8 mouse cellular contexts compared by ENCODE assay signal in the genomic region with DNA sequence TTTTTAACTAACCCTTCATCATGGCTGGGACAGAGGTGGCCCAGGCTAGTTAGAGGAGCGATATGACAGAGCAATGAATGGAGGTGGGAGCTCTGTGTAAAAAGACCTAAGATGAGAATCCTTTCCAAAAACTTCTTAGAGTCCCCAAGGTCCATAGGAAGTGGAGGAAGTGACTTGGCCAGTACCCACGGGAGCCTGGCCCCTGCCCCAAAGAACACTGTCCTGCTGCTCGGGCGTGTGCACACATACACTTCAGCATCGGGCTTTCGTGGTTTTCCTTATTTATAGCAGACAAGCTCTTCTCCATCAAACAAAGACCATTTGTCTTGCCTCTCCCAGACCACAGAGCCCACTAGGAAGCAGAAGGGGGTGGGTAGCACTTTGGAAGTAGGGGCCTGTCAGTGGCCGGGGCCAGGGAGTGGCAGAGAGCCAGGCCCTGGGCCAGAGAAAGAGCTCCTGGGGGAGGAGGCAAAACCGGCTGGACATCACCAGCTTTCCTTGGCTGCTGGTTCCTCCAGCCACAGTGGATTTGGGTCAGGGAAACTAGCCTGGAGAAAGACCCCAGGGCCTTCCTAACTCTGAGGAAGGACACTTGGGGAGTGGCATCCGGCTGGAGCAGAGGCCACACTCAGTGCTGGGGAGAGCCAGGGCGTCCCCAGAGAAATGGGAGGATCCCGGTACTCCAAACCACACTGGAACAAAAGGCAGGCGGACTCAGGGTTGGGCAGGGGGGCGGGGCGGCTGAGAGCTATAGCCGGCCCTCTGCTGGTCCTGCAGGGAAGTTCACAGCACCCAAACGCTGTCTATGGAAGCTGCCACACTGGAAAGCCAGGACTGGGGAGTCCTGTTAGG. TPM values are rescaled to one million over a fixed set of nuclear protein-coding genes. Genes with fewer than 3 reads are reported as not detected.
A peak's percentile ranks its signal among the peaks of the same experiment; 100 is the strongest.
DNase-seq lines count a peak whose midpoint lies in the region; ATAC-seq and TF ChIP-seq lines count a peak whose summit lies in the region.

No protein-coding gene starts in this region.

- DNase-seq in B cell, adult 2 months = peak; percentile 30 to 32
- peak; percentile 91 for DNase-seq in kidney, postnatal 0 days (ENCODE audit: low spot score)
- peak; percentile 20 for DNase-seq in naive thymus-derived CD4-positive, alpha-beta T cell, adult 2 months (ENCODE audit: low read depth)
- DNase-seq in testis, postnatal 10 days (ENCODE audit: low spot score) = peak; percentile 87

- TF ChIP-seq CTCF in bone marrow macrophage, adult 2 months (IDR thresholded peaks at IDR 0.05; ENCODE audit: low read depth, low read length) = no peak
- peak; percentile 46; the same call in 1 of the 2 replicates for TF ChIP-seq CTCF in embryonic fibroblast, embryonic 13.5 days (IDR thresholded peaks at IDR 0.05; ENCODE audit: borderline replicate concordance, insufficient read depth, low read length)
- TF ChIP-seq CTCF in kidney, postnatal 0 days (IDR thresholded peaks at IDR 0.05; ENCODE audit: low read depth) = peak; percentile 81

- H3K9ac ChIP-seq in heart, embryonic 12.5 days = peak overlapping the region; percentile 97
- peak overlapping the region; percentile 96 for H3K9ac ChIP-seq in kidney, postnatal 0 days (ENCODE audit: low read depth, low read length)
- 0 out of 2 replicates have a peak overlapping the region, but pooled peaks have one; percentile 91 for H3K9ac ChIP-seq in liver, embryonic 12.5 days

- H3K4me3 ChIP-seq in bone marrow macrophage, adult 2 months (ENCODE audit: insufficient read depth, low read length) = 0 out of 2 replicates have a peak overlapping the region, but pooled peaks have one; percentile 1
- H3K4me3 ChIP-seq in embryonic fibroblast, embryonic 13.5 days (ENCODE audit: insufficient read depth, low read length) = peak overlapping the region; percentile 19
- H3K4me3 ChIP-seq in heart, embryonic 12.5 days = peak overlapping the region; percentile 69
- peak overlapping the region; percentile 95 for H3K4me3 ChIP-seq in kidney, postnatal 0 days (replicated peaks; ENCODE audit: low read depth, low read length)
- H3K4me3 ChIP-seq in liver, embryonic 12.5 days = peak overlapping the region; percentile 84; the same call in 1 of the 2 replicates

- H3K27ac ChIP-seq in bone marrow macrophage, adult 2 months (ENCODE audit: insufficient read depth, low read depth, low read length) = no peak overlapping the region
- H3K27ac ChIP-seq in embryonic fibroblast, embryonic 13.5 days (ENCODE audit: insufficient read depth, low read length) = peak overlapping the region; percentile 51; the same call in 1 of the 2 replicates
- H3K27ac ChIP-seq in heart, embryonic 12.5 days (ENCODE audit: poor library complexity, severe bottlenecking) = peak overlapping the region; percentile 95
- H3K27ac ChIP-seq in kidney, postnatal 0 days = peak overlapping the region; percentile 98
- peak overlapping the region; percentile 86; the same call in 1 of the 2 replicates for H3K27ac ChIP-seq in liver, embryonic 12.5 days

- H3K9me3 ChIP-seq in heart, embryonic 12.5 days (replicated peaks) = no peaks in the 10 kb centered on the region
- no peaks in the 10 kb centered on the region for H3K9me3 ChIP-seq in kidney, postnatal 0 days (replicated peaks; ENCODE audit: low read length)
- no peaks in the 10 kb centered on the region for H3K9me3 ChIP-seq in liver, embryonic 12.5 days (replicated peaks)

- WGBS in heart, embryonic 12.5 days = 17% methylated on average over 16 of the region's 16 CpGs
- 7% methylated on average over 16 of the region's 16 CpGs for whole genome bisulfite sequencing in kidney, postnatal 0 days
- WGBS in liver, embryonic 12.5 days (ENCODE audit: insufficient replicate concordance) = 32% methylated on average over 16 of the region's 16 CpGs

- H3K27me3 ChIP-seq in heart, embryonic 12.5 days (replicated peaks) = no peaks in the 10 kb centered on the region
- H3K27me3 ChIP-seq in kidney, postnatal 0 days (ENCODE audit: insufficient read depth, low read length) = no peaks in the 10 kb centered on the region
- no peaks in the 10 kb centered on the region for H3K27me3 ChIP-seq in liver, embryonic 12.5 days (replicated peaks)

- no peak for TF ChIP-seq POLR2A in bone marrow macrophage, adult 2 months (IDR thresholded peaks at IDR 0.05; ENCODE audit: borderline replicate concordance, low read depth, low read length)
- peak; percentile 29; the same call in 1 of the 2 replicates for TF ChIP-seq POLR2A in embryonic fibroblast, embryonic 13.5 days (IDR thresholded peaks at IDR 0.05; ENCODE audit: low read depth, low read length)

- H3K4me1 ChIP-seq in bone marrow macrophage, adult 2 months (ENCODE audit: control insufficient read depth, insufficient read depth, low read length) = peaks cover 21% of the 10 kb centered on the region
- 0 out of 2 replicates have a peak, but pooled peaks cover 3% of the 10 kb centered on the region for H3K4me1 ChIP-seq in embryonic fibroblast, embryonic 13.5 days (ENCODE audit: control insufficient read depth, insufficient read depth, low read length)
- H3K4me1 ChIP-seq in heart, embryonic 12.5 days (replicated peaks) = peaks cover 42% of the 10 kb centered on the region
- H3K4me1 ChIP-seq in kidney, postnatal 0 days (replicated peaks; ENCODE audit: insufficient read depth, low read length) = peaks cover 32% of the 10 kb centered on the region
- peaks cover 67% of the 10 kb centered on the region for H3K4me1 ChIP-seq in liver, embryonic 12.5 days

- peak overlapping the region; percentile 81 for H3K4me2 ChIP-seq in heart, embryonic 12.5 days
- H3K4me2 ChIP-seq in kidney, postnatal 0 days (ENCODE audit: low read length) = peak overlapping the region; percentile 76
- peak overlapping the region; percentile 97 for H3K4me2 ChIP-seq in liver, embryonic 12.5 days

- peaks cover 34% of the 10 kb centered on the region for H3K36me3 ChIP-seq in heart, embryonic 12.5 days
- peaks cover 32% of the 10 kb centered on the region for H3K36me3 ChIP-seq in kidney, postnatal 0 days (ENCODE audit: insufficient read depth, low read length)
- peaks cover 56% of the 10 kb centered on the region for H3K36me3 ChIP-seq in liver, embryonic 12.5 days

- peak; percentile 22; the same call in 1 of the 2 replicates for ATAC-seq in heart, embryonic 12.5 days (ENCODE audit: insufficient number of reproducible peaks, low FRiP score)
- ATAC-seq in kidney, postnatal 0 days (replicated peaks; ENCODE audit: low FRiP score, low read depth) = no peak; the same call in 1 of the 2 replicates
- ATAC-seq in liver, embryonic 12.5 days = no peak

RNA-seq across cellular contexts. Expression of gene Vegfa, which starts 4.9 kb away (rescaled TPM):
- polyA plus RNA-seq in bone marrow macrophage, adult 2 months (2012; ENCODE audit: insufficient read depth, insufficient read length, missing spikeins) = 53.8 and 58.0 TPM in 2 replicates
- polyA plus RNA-seq in embryonic fibroblast, embryonic 13.5 days (2011; ENCODE audit: insufficient read length, low read depth, missing spikeins) = 140 and 154 TPM in 2 replicates
- 6.5 and 6.9 TPM in 2 replicates for polyA plus RNA-seq in heart, embryonic 12.5 days (2016; fragmentation: Nextera tagmentation; extraction: Ambion mirVana)
- polyA plus RNA-seq in kidney, postnatal 0 days (2015; fragmentation: Nextera tagmentation; extraction: Ambion mirVana) = 6.3 TPM in 2 replicates
- 3.0 and 3.2 TPM in 2 replicates for polyA plus RNA-seq in liver, embryonic 12.5 days (2016; fragmentation: Nextera tagmentation; extraction: Ambion mirVana)

Comparison
In these comparisons a context has a peak if more than half of its experiments do, and no peak if none do; other contexts are left out.
1. DNase-seq: peak in every context shown above with its lines; median percentile 91 in kidney, postnatal 0 days; 87 in testis, postnatal 10 days; 31 in B cell, adult 2 months; 20 in naive thymus-derived CD4-positive, alpha-beta T cell, adult 2 months.
2. H3K4me3 ChIP-seq: peak in every context shown above with its lines; median percentile 95 in kidney, postnatal 0 days; 84 in liver, embryonic 12.5 days; 69 in heart, embryonic 12.5 days; 19 in embryonic fibroblast, embryonic 13.5 days; 1 in bone marrow macrophage, adult 2 months.